Mouse (Mus musculus) liver, embryonic 14.5 days (tissue): ENCODE measurements at regions not wholly inside any gene's neighbourhood (a gene's known extent, or its start where the extent isn't known, plus 50 kb on each side); places are given as distances from the start of the nearest gene placed in this dataset.

Source experiments
- CTCF ChIP-seq: IDR thresholded peaks from 2 replicates; pipeline ENCODE4 v1.5.1; 2016; ENCODE audit warnings: antibody characterized with exemption, low read depth, control low read depth
- EP300 ChIP-seq: IDR thresholded peaks from 2 replicates; pipeline ENCODE4 v1.6.1; 2016; ENCODE audit warnings: antibody characterized with exemption, low read depth

- TF ChIP-seq CTCF, result no peak
- TF ChIP-seq EP300, result no peak
Observed at GRCm38 (mm10) chr3:149326664-149327063, 336.3 kb upstream of the Adgrl2 start.
